In genomic region chr13:94768460-94769154, GRCm38 (mm10) we compare ENCODE assay signal across 23 mouse cellular contexts. TPM values are rescaled to one million over a fixed set of nuclear protein-coding genes. Genes with fewer than 3 reads are reported as not detected.
DNase-seq lines count a peak whose midpoint lies in the region; ATAC-seq lines count a peak whose summit lies in the region.
"Had no signal": no experiment of that assay in that cellular context is flagged by ENCODE, and none has a peak within 500 bp of the region (broad histone marks: within the 10 kb centered on the region; RNA-seq: fewer than 3 reads in every experiment).

No protein-coding gene starts in this region.

- H3K27me3 ChIP-seq in heart, embryonic 10.5 days (ENCODE audit: insufficient read depth, poor library complexity, severe bottlenecking) = no peaks in the 10 kb centered on the region
- H3K27me3 ChIP-seq in heart, embryonic 16.5 days (ENCODE audit: control insufficient read depth, insufficient read depth, low read length) = no peaks in the 10 kb centered on the region
- H3K27me3 ChIP-seq in stomach, embryonic 15.5 days (replicated peaks) = no peaks in the 10 kb centered on the region
- H3K27me3 ChIP-seq: kidney, embryonic 15.5 days; limb, embryonic 15.5 days; midbrain, embryonic 13.5 days had no signal

- ATAC-seq in heart, embryonic 16.5 days (replicated peaks; ENCODE audit: extremely low read depth, insufficient read depth, low FRiP score) = peak; percentile 86
- ATAC-seq in stomach, embryonic 15.5 days (ENCODE audit: insufficient read depth, low FRiP score, low read depth) = peak; percentile 47; the same call in 1 of the 2 replicates
- ATAC-seq: forebrain, postnatal 0 days; midbrain, embryonic 13.5 days; Patski had no signal

- peaks cover 18% of the 10 kb centered on the region for H3K4me1 ChIP-seq in heart, embryonic 10.5 days
- peaks cover 6% of the 10 kb centered on the region; the same call in 1 of the 2 replicates for H3K4me1 ChIP-seq in heart, embryonic 16.5 days (ENCODE audit: control insufficient read depth, insufficient read depth, low read length)
- H3K4me1 ChIP-seq in stomach, embryonic 15.5 days = 0 out of 2 replicates have a peak, but pooled peaks cover 3% of the 10 kb centered on the region
- H3K4me1 ChIP-seq: hindbrain, embryonic 15.5 days; kidney, embryonic 15.5 days; limb, embryonic 15.5 days; midbrain, embryonic 13.5 days had no signal

- DNase-seq in heart, embryonic 10.5 days (ENCODE audit: low spot score) = no peak
- no peak for DNase-seq in heart, adult 9 months (ENCODE audit: low spot score in 2 of 2)
- no peak for DNase-seq in heart, postnatal 25 days (ENCODE audit: low spot score)
- peak; percentile 6 to 14 for DNase-seq in heart, postnatal 10 days
- no peak for DNase-seq in gastrocnemius, adult 8-10 months (ENCODE audit: low spot score in 2 of 2)
- no peak for DNase-seq in left cerebral cortex, adult 18-20 months (ENCODE audit: low spot score in 2 of 2)
- DNase-seq: adrenal gland, postnatal 36 days; cerebellum, adult 9-11 months; forebrain, postnatal 0 days; gastrocnemius, postnatal 25 days; kidney, adult 11 months; kidney, postnatal 36 days; layer of hippocampus, postnatal 36 days; lung, adult 18-20 months; lung, postnatal 10 days had no signal

- 18% methylated on average over 3 of the region's 3 CpGs for WGBS in heart, embryonic 10.5 days
- 24% methylated on average over 3 of the region's 3 CpGs for WGBS in heart, embryonic 16.5 days
- 60% methylated on average over 3 of the region's 3 CpGs for WGBS in stomach, embryonic 15.5 days

- intact Hi-C loops in heart, postnatal 25 days (cut with DNase I) = no loop called here
- intact Hi-C loops in heart, postnatal 10 days (cut with DNase I) = no loop called here

- 0 out of 2 replicates have a peak overlapping the region, but pooled peaks have one; percentile 4 for H3K4me2 ChIP-seq in heart, embryonic 16.5 days (ENCODE audit: low read depth, low read length)
- no peak overlapping the region for H3K4me2 ChIP-seq in stomach, embryonic 15.5 days
- H3K4me2 ChIP-seq: hindbrain, embryonic 15.5 days; kidney, embryonic 15.5 days; limb, embryonic 15.5 days; midbrain, embryonic 13.5 days had no signal

- peak overlapping the region; percentile 68 for H3K27ac ChIP-seq in heart, embryonic 10.5 days
- H3K27ac ChIP-seq in heart, embryonic 16.5 days (ENCODE audit: low read length) = peak overlapping the region; percentile 56
- H3K27ac ChIP-seq in stomach, embryonic 15.5 days = no peak overlapping the region
- H3K27ac ChIP-seq: hindbrain, embryonic 15.5 days; kidney, embryonic 15.5 days; limb, embryonic 15.5 days; midbrain, embryonic 13.5 days had no signal

- H3K4me3 ChIP-seq in heart, embryonic 10.5 days = peak overlapping the region; percentile 30; the same call in 1 of the 2 replicates
- H3K4me3 ChIP-seq in heart, embryonic 16.5 days (ENCODE audit: low read length) = no peak overlapping the region
- H3K4me3 ChIP-seq in stomach, embryonic 15.5 days (replicated peaks) = no peak overlapping the region
- H3K4me3 ChIP-seq: hindbrain, embryonic 15.5 days; kidney, embryonic 15.5 days; limb, embryonic 15.5 days; megakaryocyte, embryonic 14.5 days; midbrain, embryonic 13.5 days had no signal

- H3K9ac ChIP-seq in heart, embryonic 16.5 days (ENCODE audit: low read length) = no peak overlapping the region
- no peak overlapping the region for H3K9ac ChIP-seq in stomach, embryonic 15.5 days
- H3K9ac ChIP-seq: forebrain, postnatal 0 days; hindbrain, embryonic 15.5 days; kidney, embryonic 15.5 days; limb, embryonic 15.5 days; midbrain, embryonic 13.5 days had no signal

- no peaks in the 10 kb centered on the region for H3K9me3 ChIP-seq in heart, embryonic 10.5 days
- no peaks in the 10 kb centered on the region for H3K9me3 ChIP-seq in heart, embryonic 16.5 days (replicated peaks; ENCODE audit: control insufficient read depth, low read length)
- H3K9me3 ChIP-seq in stomach, embryonic 15.5 days = no peaks in the 10 kb centered on the region
- H3K9me3 ChIP-seq: hindbrain, embryonic 15.5 days; kidney, embryonic 15.5 days; limb, embryonic 15.5 days; megakaryocyte, embryonic 14.5 days; midbrain, embryonic 13.5 days had no signal

- no peaks in the 10 kb centered on the region for H3K36me3 ChIP-seq in heart, embryonic 10.5 days
- H3K36me3 ChIP-seq in heart, embryonic 16.5 days (ENCODE audit: control insufficient read depth, insufficient read depth) = no peaks in the 10 kb centered on the region
- H3K36me3 ChIP-seq in stomach, embryonic 15.5 days = no peaks in the 10 kb centered on the region
- H3K36me3 ChIP-seq: hindbrain, embryonic 15.5 days; kidney, embryonic 15.5 days; limb, embryonic 15.5 days; midbrain, embryonic 13.5 days had no signal

RNA-seq across cellular contexts. Expression of gene Tbca, which starts 20.1 kb away (rescaled TPM):
- polyA plus RNA-seq in heart, embryonic 10.5 days (2016; fragmentation: Nextera tagmentation; extraction: Ambion mirVana) = 222 and 226 TPM in 2 replicates
- polyA plus RNA-seq in heart, embryonic 16.5 days (2015; fragmentation: Nextera tagmentation; extraction: Ambion mirVana) = 178 and 205 TPM in 2 replicates
- total RNA-seq in heart, postnatal 25 days (2021) = 100 to 1,000 TPM; 118 to 122 TPM
- 100 to 1,000 TPM; 179 to 182 TPM for total RNA-seq in heart, postnatal 10 days (2021)
- polyA plus RNA-seq in stomach, embryonic 15.5 days (2015; fragmentation: Nextera tagmentation; extraction: Ambion mirVana) = 242 and 245 TPM in 2 replicates
- 10 to 100 TPM; 58.1 to 66.0 (median 64.2) TPM for total RNA-seq in gastrocnemius, adult 8-10 months (2022)
- total RNA-seq in left cerebral cortex, adult 18-20 months (2021) = 100 to 1,000 TPM; 127 to 132 TPM

Comparison
In these comparisons a context has a peak if more than half of its experiments do, and no peak if none do; other contexts are left out.
1. DNase-seq: peak in heart, postnatal 10 days (2 of 2); none in heart, embryonic 10.5 days (single experiment), heart, adult 9 months (0 of 2), heart, postnatal 25 days (single experiment), gastrocnemius, adult 8-10 months (0 of 2) and left cerebral cortex, adult 18-20 months (0 of 2).